Mouse (Mus musculus) intestine, embryonic 16.5 days (tissue): ENCODE measurements around the gene Cavin1. TPM values are rescaled to one million over a fixed set of nuclear protein-coding genes. Genes with fewer than 3 reads are reported as not detected.

ENCODE experiments used
- ATAC-seq: fragments of 200-750 bp; cut with Nextera tagmentation; 2 replicates; pipeline ENCODE4 v1.8.0; 2017; ENCODE audit warnings: moderate TSS enrichment, moderate library complexity
- H3K27ac ChIP-seq: fragments of 300-500 bp; sonication (generic); 2 replicates; pipeline ENCODE4 v1.5.1; 2014; ENCODE audit warnings: mild to moderate bottlenecking, low read length
- H3K27me3 ChIP-seq: fragments of 300-500 bp; sonication (generic); replicated peaks from 2 replicates; pipeline ENCODE4 v1.6.1; 2014; ENCODE audit warnings: low read length, control low read depth, mixed read lengths; ENCODE audit not compliant: control insufficient read depth, insufficient read depth
- H3K36me3 ChIP-seq: fragments of 300-500 bp; sonication (generic); 2 replicates; pipeline ENCODE4 v1.6.1; 2014; ENCODE audit warnings: low read length, control low read depth; ENCODE audit not compliant: control insufficient read depth, insufficient read depth
- H3K4me1 ChIP-seq: fragments of 300-500 bp; sonication (generic); 2 replicates; pipeline ENCODE4 v1.6.1; 2014; ENCODE audit warnings: low read length, control low read depth, mixed read lengths; ENCODE audit not compliant: control insufficient read depth, insufficient read depth
- H3K4me2 ChIP-seq: fragments of 300-500 bp; sonication (generic); 2 replicates; pipeline ENCODE4 v1.6.1; 2014; ENCODE audit warnings: low read depth, low read length, control low read depth
- H3K4me3 ChIP-seq: fragments of 300-500 bp; sonication (generic); 2 replicates; pipeline ENCODE4 v1.5.1; 2014; ENCODE audit warnings: mild to moderate bottlenecking, low read length
- H3K9ac ChIP-seq: fragments of 300-500 bp; sonication (generic); 2 replicates; pipeline ENCODE4 v1.6.1; 2014; ENCODE audit warnings: low read depth, low read length
- H3K9me3 ChIP-seq: fragments of 300-500 bp; sonication (generic); 2 replicates; pipeline ENCODE4 v1.6.1; 2016; ENCODE audit warnings: low read length, control low read depth; ENCODE audit not compliant: control insufficient read depth
- WGBS: fragments of 180-500 bp; shearing (Covaris S2); extraction: QIAGEN DNeasy Blood & Tissue Kit; methylation state at CpG from one replicate; pipeline ENCODE4 v1.1.7; 2014; 5-methylcytosine and 5-hydroxymethylcytosine counted together
- polyA plus RNA-seq: library from polyadenylated mRNA; unstranded; fragments of >200 nt; fragmentation: Nextera tagmentation; extraction: Ambion mirVana; gene quantifications from 2 replicates; pipeline ENCODE4 v1.2.1, GENCODE M21; 2015

The Cavin1 gene
- polyA plus RNA-seq, 1 experiment from 2014 or later = 214 TPM

GRCm38 (mm10) chr11:100983125-100983777 is 12.6 kb upstream of the Cavin1 start:
- H3K4me2 ChIP-seq = peak overlapping the region; percentile 74
- H3K9ac ChIP-seq = peak overlapping the region; percentile 68
- ATAC-seq = peak; percentile 76
- no peaks in the 10 kb centered on the region for H3K36me3 ChIP-seq
- no peak overlapping the region for H3K27ac ChIP-seq
- WGBS = 3% methylated on average over 20 of the region's 20 CpGs
- H3K4me1 ChIP-seq = peaks cover 10% of the 10 kb centered on the region; the same call in 1 of the 2 replicates
- H3K9me3 ChIP-seq = 0 out of 2 replicates have a peak, but pooled peaks cover 2% of the 10 kb centered on the region
- H3K27me3 ChIP-seq = no peaks in the 10 kb centered on the region
- H3K4me3 ChIP-seq = peak overlapping the region; percentile 46

DNA sequence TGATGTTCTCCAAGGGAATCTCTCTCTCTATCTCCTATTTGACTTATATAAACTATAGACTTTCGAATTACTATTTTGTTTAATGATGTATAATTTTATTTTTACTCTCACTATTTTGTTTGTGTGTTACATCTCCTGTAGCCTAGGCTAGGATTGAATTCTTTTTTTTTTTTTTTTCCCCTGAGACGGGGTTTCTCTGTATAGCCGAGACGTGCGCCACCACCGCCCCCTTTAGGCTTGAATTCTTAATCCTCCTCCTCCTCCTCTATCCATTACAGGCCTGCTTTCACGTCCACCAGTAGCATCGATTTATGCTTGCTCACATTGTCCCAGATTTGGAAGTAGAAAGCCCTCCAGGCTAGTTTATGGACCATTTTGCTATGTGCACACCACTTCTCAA is 11.4 kb upstream of the Cavin1 start:
- H3K27me3 ChIP-seq = no peaks in the 10 kb centered on the region
- no peak overlapping the region for H3K4me3 ChIP-seq
- H3K4me2 ChIP-seq = no peak overlapping the region
- 0 out of 2 replicates have a peak, but pooled peaks cover 2% of the 10 kb centered on the region for H3K9me3 ChIP-seq
- H3K4me1 ChIP-seq = peaks cover 10% of the 10 kb centered on the region; the same call in 1 of the 2 replicates
- ATAC-seq = no peak
- no peak overlapping the region for H3K9ac ChIP-seq
- 28% methylated on average over 8 of the region's 8 CpGs for WGBS
- H3K36me3 ChIP-seq = no peaks in the 10 kb centered on the region
- no peak overlapping the region for H3K27ac ChIP-seq

- no peak overlapping the region for H3K9ac ChIP-seq
- H3K27me3 ChIP-seq = no peaks in the 10 kb centered on the region
- H3K4me3 ChIP-seq = no peak overlapping the region
- H3K9me3 ChIP-seq = 0 out of 2 replicates have a peak, but pooled peaks cover 2% of the 10 kb centered on the region
- 75% methylated on average over 3 of the region's 3 CpGs for WGBS
- no peak overlapping the region for H3K4me2 ChIP-seq
- H3K27ac ChIP-seq = no peak overlapping the region
- no peak for ATAC-seq
- no peaks in the 10 kb centered on the region for H3K36me3 ChIP-seq
- peaks cover 13% of the 10 kb centered on the region; the same call in 1 of the 2 replicates for H3K4me1 ChIP-seq
Measured at GRCm38 (mm10) chr11:100981236-100981635, 10.5 kb upstream of the Cavin1 start.

- H3K4me1 ChIP-seq = peaks cover 13% of the 10 kb centered on the region; the same call in 1 of the 2 replicates
- H3K27ac ChIP-seq = peak overlapping the region; percentile 18; the same call in 1 of the 2 replicates
- no peak overlapping the region for H3K9ac ChIP-seq
- H3K4me2 ChIP-seq = no peak overlapping the region
- H3K27me3 ChIP-seq = no peaks in the 10 kb centered on the region
- H3K36me3 ChIP-seq = no peaks in the 10 kb centered on the region
- H3K9me3 ChIP-seq = no peaks in the 10 kb centered on the region
- ATAC-seq = no peak
- no peak overlapping the region for H3K4me3 ChIP-seq
- WGBS = 84% methylated on average over 1 of the region's 1 CpGs
Measured at GRCm38 (mm10) chr11:100980438-100980837, 9.8 kb upstream of the Cavin1 start.

- no peak overlapping the region for H3K4me3 ChIP-seq
- no peaks in the 10 kb centered on the region for H3K27me3 ChIP-seq
- peaks cover 17% of the 10 kb centered on the region; the same call in 1 of the 2 replicates for H3K4me1 ChIP-seq
- peak overlapping the region; percentile 18 for H3K27ac ChIP-seq
- no peak overlapping the region for H3K4me2 ChIP-seq
- H3K9ac ChIP-seq = no peak overlapping the region
- H3K36me3 ChIP-seq = no peaks in the 10 kb centered on the region
- no peaks in the 10 kb centered on the region for H3K9me3 ChIP-seq
- peak; percentile 69 for ATAC-seq
- 41% methylated on average over 8 of the region's 8 CpGs for WGBS
Measured at GRCm38 (mm10) chr11:100979887-100980286, 9.2 kb upstream of the Cavin1 start.

DNA sequence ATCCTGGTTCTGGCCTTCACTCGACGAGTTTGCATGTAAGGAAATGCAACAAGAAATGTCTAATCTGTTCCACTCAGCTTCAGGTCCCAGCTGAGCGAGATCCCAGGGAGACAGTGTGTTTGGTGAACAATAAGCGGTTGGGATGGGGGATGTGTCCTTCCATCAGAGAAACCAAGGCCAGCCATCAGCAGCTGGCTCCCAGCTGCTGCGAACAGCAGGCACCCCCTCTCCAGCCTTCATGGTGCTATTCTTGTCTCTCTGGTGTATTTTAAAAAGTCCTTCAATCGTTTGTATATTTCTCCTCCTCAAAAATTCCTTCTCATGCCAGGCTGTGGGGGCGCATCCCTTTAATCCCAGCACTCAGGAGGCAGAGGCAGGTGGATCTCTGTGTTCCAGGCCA is 4.6 kb upstream of the Cavin1 start:
- whole genome bisulfite sequencing = 45% methylated on average over 7 of the region's 7 CpGs
- Histone ChIP-seq H3K9ac (no peak overlapping the region), H3K27me3 (no peaks in the 10 kb centered on the region), H3K9me3 (no peaks in the 10 kb centered on the region), H3K27ac (no peak overlapping the region), H3K36me3 (no peaks in the 10 kb centered on the region), H3K4me2 (no peak overlapping the region), H3K4me1 (peaks cover 24% of the 10 kb centered on the region; the same call in 1 of the 2 replicates), H3K4me3 (no peak overlapping the region)
- ATAC-seq = no peak

DNA sequence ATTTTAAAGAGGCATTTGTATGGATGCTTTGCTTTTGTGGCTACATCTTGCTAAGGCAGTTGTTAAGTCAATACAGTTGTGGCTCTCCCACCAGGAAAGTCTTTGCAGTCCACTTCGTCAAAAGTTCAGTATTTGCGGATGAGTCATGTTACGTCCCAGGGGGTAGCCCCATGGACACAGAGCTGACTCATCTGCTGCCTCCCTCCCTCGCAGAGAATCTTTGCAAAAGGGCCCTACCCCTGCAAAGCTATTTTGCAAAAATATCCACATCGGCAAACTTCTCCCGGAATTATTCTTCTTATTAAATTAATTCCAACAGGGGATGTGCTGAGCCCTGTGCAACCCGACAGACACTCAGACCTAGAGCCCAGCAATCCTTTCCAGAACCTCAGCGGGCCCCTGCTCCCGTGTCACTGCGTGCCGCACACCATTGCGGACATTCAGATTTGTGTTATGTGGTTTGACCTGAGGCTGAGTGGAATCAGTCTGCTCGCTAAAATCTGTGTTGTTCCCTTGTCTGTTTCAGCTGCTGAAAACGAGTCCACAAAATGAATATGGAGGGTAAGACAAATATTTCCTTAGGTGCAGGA is 3.8 kb upstream of the Cavin1 start:
- 46% methylated on average over 14 of the region's 14 CpGs for WGBS
- no peaks in the 10 kb centered on the region for H3K9me3 ChIP-seq
- 0 out of 2 replicates have a peak, but pooled peaks cover 19% of the 10 kb centered on the region for H3K4me1 ChIP-seq
- no peak for ATAC-seq
- H3K36me3 ChIP-seq = no peaks in the 10 kb centered on the region
- peak overlapping the region; percentile 24; the same call in 1 of the 2 replicates for H3K9ac ChIP-seq
- no peak overlapping the region for H3K4me3 ChIP-seq
- H3K27ac ChIP-seq = no peak overlapping the region; the same call in 1 of the 2 replicates
- H3K4me2 ChIP-seq = no peak overlapping the region
- no peaks in the 10 kb centered on the region for H3K27me3 ChIP-seq

DNA sequence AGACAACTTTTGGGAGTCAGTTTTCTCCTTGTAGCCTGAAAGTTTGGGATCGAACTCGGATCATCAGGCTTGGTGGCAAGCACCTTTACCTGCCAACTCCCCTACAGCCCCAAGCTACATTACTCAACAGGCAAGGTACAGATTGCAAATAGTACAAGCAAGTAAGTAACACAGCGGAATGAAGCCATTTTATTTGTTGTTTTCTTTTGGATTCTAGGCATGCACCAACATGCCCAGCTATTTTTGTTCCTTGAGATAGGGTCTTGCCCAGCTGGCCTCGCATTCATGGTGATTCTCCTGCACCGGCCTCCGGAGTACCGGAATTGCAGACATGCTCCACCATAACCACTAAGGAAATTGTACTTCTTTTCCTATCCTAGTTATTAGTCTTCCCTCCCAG is 2.6 kb upstream of the Cavin1 start:
- H3K4me3 ChIP-seq = no peak overlapping the region
- 94% methylated on average over 7 of the region's 7 CpGs for WGBS
- no peak overlapping the region for H3K9ac ChIP-seq
- peaks cover 17% of the 10 kb centered on the region; the same call in 1 of the 2 replicates for H3K4me1 ChIP-seq
- no peaks in the 10 kb centered on the region for H3K27me3 ChIP-seq
- H3K4me2 ChIP-seq = no peak overlapping the region
- no peaks in the 10 kb centered on the region for H3K9me3 ChIP-seq
- H3K27ac ChIP-seq = no peak overlapping the region
- ATAC-seq = no peak
- no peaks in the 10 kb centered on the region for H3K36me3 ChIP-seq

DNA sequence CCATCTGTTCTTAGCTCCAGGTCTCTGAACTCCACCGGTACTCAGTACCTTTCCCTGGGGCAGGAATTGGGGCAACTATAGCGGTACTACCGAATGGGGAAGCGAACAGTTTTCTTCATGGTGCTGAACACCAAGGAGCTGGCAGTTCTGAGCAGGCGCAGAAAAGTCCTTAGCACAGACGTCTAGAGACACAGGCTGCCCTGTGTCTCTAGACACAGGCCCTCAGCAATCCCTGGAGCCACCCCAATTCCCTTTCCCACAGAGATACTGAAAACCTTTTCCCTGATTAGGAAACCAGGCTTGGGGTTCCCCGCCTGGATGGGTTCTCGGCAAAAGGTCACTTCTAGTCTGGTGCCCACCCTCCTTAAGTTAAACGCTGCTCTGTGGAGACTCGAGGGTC is 768 bp upstream of the Cavin1 start:
- Histone ChIP-seq H3K9ac (0 out of 2 replicates have a peak overlapping the region, but pooled peaks have one; percentile 85), H3K27me3 (no peaks in the 10 kb centered on the region), H3K4me3 (peak overlapping the region; percentile 77; the same call in 1 of the 2 replicates), H3K4me2 (0 out of 2 replicates have a peak overlapping the region, but pooled peaks have one; percentile 88), H3K27ac (no peak overlapping the region), H3K36me3 (no peaks in the 10 kb centered on the region), H3K4me1 (peaks cover 17% of the 10 kb centered on the region; the same call in 1 of the 2 replicates), H3K9me3 (no peaks in the 10 kb centered on the region)
- no peak for ATAC-seq
- WGBS = 76% methylated on average over 10 of the region's 10 CpGs
